Mouse (Mus musculus) heart, embryonic 15.5 days (tissue): ENCODE results near the gene Gpr182. TPM values are rescaled to one million over a fixed set of nuclear protein-coding genes. Genes with fewer than 3 reads are reported as not detected.

Experiments used
- ATAC-seq: fragments of 200-750 bp; cut with Nextera tagmentation; replicated peaks from 2 replicates; pipeline ENCODE4 v1.8.0; 2017; ENCODE audit warnings: low read depth, moderate TSS enrichment; ENCODE audit not compliant: insufficient number of reproducible peaks, insufficient read depth, low FRiP score
- H3K27ac ChIP-seq: fragments of 300-500 bp; sonication (generic); 2 replicates; pipeline ENCODE4 v1.5.1; 2015; ENCODE audit warnings: mild to moderate bottlenecking, inconsistent platforms
- H3K27me3 ChIP-seq: fragments of 300-500 bp; sonication (generic); 2 replicates; pipeline ENCODE4 v1.6.1; 2015; ENCODE audit warnings: inconsistent platforms
- H3K36me3 ChIP-seq: fragments of 300-500 bp; sonication (generic); 2 replicates; pipeline ENCODE4 v1.6.1; 2015; ENCODE audit warnings: mild to moderate bottlenecking, inconsistent platforms
- H3K4me1 ChIP-seq: fragments of 300-500 bp; sonication (generic); replicated peaks from 2 replicates; pipeline ENCODE4 v1.6.1; 2015; ENCODE audit warnings: inconsistent platforms
- H3K4me2 ChIP-seq: fragments of 300-500 bp; sonication (generic); 2 replicates; pipeline ENCODE4 v1.6.1; 2015; ENCODE audit warnings: inconsistent platforms, mild to moderate bottlenecking, moderate library complexity
- H3K4me3 ChIP-seq: fragments of 300-500 bp; sonication (generic); 2 replicates; pipeline ENCODE4 v1.5.1; 2015; ENCODE audit warnings: mild to moderate bottlenecking, inconsistent platforms
- H3K9ac ChIP-seq: fragments of 300-500 bp; sonication (generic); 2 replicates; pipeline ENCODE4 v1.6.1; 2015; ENCODE audit warnings: mild to moderate bottlenecking, inconsistent platforms
- H3K9me3 ChIP-seq: fragments of 300-500 bp; sonication (generic); replicated peaks from 2 replicates; pipeline ENCODE4 v1.6.1; 2016; ENCODE audit warnings: inconsistent platforms
- WGBS: fragments of 180-500 bp; shearing (Covaris S2); methylation state at CpG from one replicate; pipeline ENCODE4 v1.1.7; 2015; ENCODE audit warnings: mixed read lengths; 5-methylcytosine and 5-hydroxymethylcytosine counted together
- polyA plus RNA-seq: library from polyadenylated mRNA; unstranded; fragments of >200 nt; fragmentation: Nextera tagmentation; extraction: Ambion mirVana; gene quantifications from 2 replicates; pipeline ENCODE4 v1.2.1, GENCODE M21; 2015

Gpr182 gene
- polyA plus RNA-seq, 1 experiment from 2014 or later, result 14.1 TPM

GRCm38 (mm10) chr10:127755770-127756468 is 4.4 kb upstream of the Gpr182 start:
- Histone ChIP-seq H3K4me1 (peaks cover 13% of the 10 kb centered on the region), H3K9ac (no peak overlapping the region), H3K4me3 (peak overlapping the region; percentile 24), H3K36me3 (no peaks in the 10 kb centered on the region), H3K27me3 (no peaks in the 10 kb centered on the region), H3K9me3 (no peaks in the 10 kb centered on the region), H3K27ac (peak overlapping the region; percentile 64), H3K4me2 (peak overlapping the region; percentile 52)
- ATAC-seq, result peak; percentile 61
- 23% methylated on average over 18 of the region's 18 CpGs for WGBS

GRCm38 (mm10) chr10:127755246-127755645 is 3.7 kb upstream of the Gpr182 start:
- Histone ChIP-seq H3K36me3 (no peaks in the 10 kb centered on the region), H3K27me3 (no peaks in the 10 kb centered on the region), H3K9ac (no peak overlapping the region), H3K9me3 (no peaks in the 10 kb centered on the region), H3K4me3 (no peak overlapping the region), H3K4me2 (no peak overlapping the region), H3K4me1 (peaks cover 15% of the 10 kb centered on the region), H3K27ac (peak overlapping the region; percentile 64)
- no peak for ATAC-seq
- 41% methylated on average over 3 of the region's 3 CpGs for WGBS

GRCm38 (mm10) chr10:127754566-127755166 is 3.1 kb upstream of the Gpr182 start:
- no peaks in the 10 kb centered on the region for H3K9me3 ChIP-seq
- H3K36me3 ChIP-seq, result no peaks in the 10 kb centered on the region
- 64% methylated on average over 6 of the region's 6 CpGs for WGBS
- H3K4me2 ChIP-seq, result no peak overlapping the region
- ATAC-seq, result no peak; the same call in 1 of the 2 replicates
- peak overlapping the region; percentile 65 for H3K27ac ChIP-seq
- H3K9ac ChIP-seq, result no peak overlapping the region
- no peak overlapping the region for H3K4me3 ChIP-seq
- H3K27me3 ChIP-seq, result no peaks in the 10 kb centered on the region
- peaks cover 18% of the 10 kb centered on the region for H3K4me1 ChIP-seq

- Histone ChIP-seq H3K27ac (peak overlapping the region; percentile 63), H3K27me3 (no peaks in the 10 kb centered on the region), H3K4me3 (peak overlapping the region; percentile 50), H3K9ac (peak overlapping the region; percentile 40; the same call in 1 of the 2 replicates), H3K4me1 (peaks cover 29% of the 10 kb centered on the region), H3K9me3 (no peaks in the 10 kb centered on the region), H3K36me3 (peaks cover 5% of the 10 kb centered on the region; the same call in 1 of the 2 replicates), H3K4me2 (peak overlapping the region; percentile 66)
- WGBS, result 42% methylated on average over 24 of the region's 24 CpGs
- ATAC-seq, result no peak
These were observed 1.3 kb downstream of the Gpr182 start for GRCm38 (mm10) chr10:127750136-127750777.

- peaks cover 17% of the 10 kb centered on the region for H3K4me1 ChIP-seq
- peak overlapping the region; percentile 66 for H3K4me2 ChIP-seq
- H3K36me3 ChIP-seq, result peaks cover 11% of the 10 kb centered on the region; the same call in 1 of the 2 replicates
- no peaks in the 10 kb centered on the region for H3K27me3 ChIP-seq
- H3K4me3 ChIP-seq, result peak overlapping the region; percentile 50
- no peak for ATAC-seq
- WGBS, result 11% methylated on average over 8 of the region's 8 CpGs
- no peaks in the 10 kb centered on the region for H3K9me3 ChIP-seq
- peak overlapping the region; percentile 63 for H3K27ac ChIP-seq
- no peak overlapping the region; the same call in 1 of the 2 replicates for H3K9ac ChIP-seq
These were observed 2.5 kb downstream of the Gpr182 start for GRCm38 (mm10) chr10:127748847-127749612.

- ATAC-seq, result no peak
- WGBS, result 80% methylated on average over 8 of the region's 8 CpGs
These were observed 4.3 kb downstream of the Gpr182 start for GRCm38 (mm10) chr10:127747254-127747653.

GRCm38 (mm10) chr10:127745886-127746285 is 5.6 kb downstream of the Gpr182 start:
- peaks cover 37% of the 10 kb centered on the region for H3K36me3 ChIP-seq
- WGBS, result 71% methylated on average over 5 of the region's 5 CpGs
- H3K27me3 ChIP-seq, result no peaks in the 10 kb centered on the region
- peaks cover 17% of the 10 kb centered on the region for H3K4me1 ChIP-seq
- H3K9me3 ChIP-seq, result no peaks in the 10 kb centered on the region
- no peak overlapping the region for H3K9ac ChIP-seq
- no peak for ATAC-seq
- no peak overlapping the region for H3K4me2 ChIP-seq
- H3K27ac ChIP-seq, result no peak overlapping the region
- no peak overlapping the region for H3K4me3 ChIP-seq

More at GRCm38 (mm10) chr10:127747254-127747653, 4.3 kb downstream of the Gpr182 start:
- Histone ChIP-seq H3K4me1 (peaks cover 17% of the 10 kb centered on the region), H3K9me3 (no peaks in the 10 kb centered on the region), H3K27me3 (no peaks in the 10 kb centered on the region), H3K36me3 (peaks cover 28% of the 10 kb centered on the region; the same call in 1 of the 2 replicates), H3K9ac (no peak overlapping the region), H3K27ac (no peak overlapping the region), H3K4me3 (no peak overlapping the region), H3K4me2 (peak overlapping the region; percentile 66; the same call in 1 of the 2 replicates)

GRCm38 (mm10) chr10:127744661-127745060 is 6.9 kb downstream of the Gpr182 start:
- Histone ChIP-seq H3K9ac (no peak overlapping the region), H3K4me1 (peaks cover 21% of the 10 kb centered on the region), H3K4me2 (no peak overlapping the region), H3K27me3 (no peaks in the 10 kb centered on the region), H3K27ac (no peak overlapping the region), H3K9me3 (no peaks in the 10 kb centered on the region), H3K4me3 (no peak overlapping the region), H3K36me3 (peaks cover 37% of the 10 kb centered on the region)
- no peak for ATAC-seq
- WGBS, result 66% methylated on average over 5 of the region's 5 CpGs

GRCm38 (mm10) chr10:127739661-127740161 is 11.8 kb downstream of the Gpr182 start:
- peak overlapping the region; percentile 80 for H3K27ac ChIP-seq
- H3K4me1 ChIP-seq, result peaks cover 20% of the 10 kb centered on the region
- peak; percentile 64 for ATAC-seq
- H3K9ac ChIP-seq, result peak overlapping the region; percentile 96
- H3K9me3 ChIP-seq, result no peaks in the 10 kb centered on the region
- H3K4me2 ChIP-seq, result peak overlapping the region; percentile 66
- no peaks in the 10 kb centered on the region for H3K27me3 ChIP-seq
- under 1% methylated on average over 38 of the region's 55 CpGs for WGBS
- H3K36me3 ChIP-seq, result peaks cover 32% of the 10 kb centered on the region
- H3K4me3 ChIP-seq, result peak overlapping the region; percentile 93

- peak within 1 kb of the TSS; percentile 66 for H3K4me2 ChIP-seq
- H3K9ac ChIP-seq, result peak within 1 kb of the TSS; percentile 96
- WGBS, result under 1% methylated on average over 47 of the region's 61 CpGs
- no peaks in the 10 kb centered on the region for H3K9me3 ChIP-seq
- no peaks in the 10 kb centered on the region for H3K27me3 ChIP-seq
- peak within 1 kb of the TSS; percentile 80 for H3K27ac ChIP-seq
- H3K4me3 ChIP-seq, result peak within 1 kb of the TSS; percentile 93
- peaks cover 20% of the 10 kb centered on the region for H3K4me1 ChIP-seq
- peaks cover 28% of the 10 kb centered on the region for H3K36me3 ChIP-seq
- ATAC-seq, result peak; percentile 84
These were observed 12.4 kb downstream of the Gpr182 start, which contains the start of gene Zbtb39 for GRCm38 (mm10) chr10:127739083-127739660. Gene Zbtb39 (plus strand): TSS chr10:127739538.
